Mouse (Mus musculus): Measurements from ENCODE around the gene Cdan1. TPM values are rescaled to one million over a fixed set of nuclear protein-coding genes. Genes with fewer than 3 reads are reported as not detected.

Gene Cdan1
- total and polyA plus RNA-seq, 2 experiments from 2014 or later: 2.7 to 20.2 TPM

DNA sequence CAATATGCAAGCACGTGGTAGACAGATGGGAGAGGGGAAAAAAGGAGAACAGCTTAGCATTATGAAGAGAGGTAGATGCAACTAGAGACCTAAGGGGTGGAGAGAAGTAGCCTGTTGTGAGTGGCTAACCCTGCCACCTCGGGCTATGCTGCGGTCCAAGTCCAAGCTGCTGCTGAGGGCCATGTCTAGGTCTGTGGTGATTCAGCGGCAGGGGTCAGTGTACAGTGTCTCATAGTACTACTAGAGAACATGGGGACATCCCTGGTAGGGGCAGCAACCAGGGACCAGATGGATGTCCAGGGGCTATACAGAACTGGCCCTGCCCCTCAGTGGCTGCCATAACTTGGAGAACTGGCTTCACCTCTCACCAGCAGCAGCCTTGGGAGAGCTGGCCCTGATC lies 14.8 kb downstream of the Cdan1 start:
- H3K27me3 ChIP-seq (ENCODE audit: control insufficient read depth, insufficient read depth, low read length): no peaks in the 10 kb centered on the region
- 91% methylated on average over 4 of the region's 4 CpGs for WGBS
- no peak overlapping the region for H3K27ac ChIP-seq (ENCODE audit: low read depth)
- H3K4me2 ChIP-seq (ENCODE audit: low read depth, low read length): no peak overlapping the region
- peaks cover 4% of the 10 kb centered on the region; the same call in 1 of the 2 replicates for H3K9me3 ChIP-seq (replicated peaks; ENCODE audit: control insufficient read depth, low read length)
- no peak for TF ChIP-seq CTCF (IDR thresholded peaks at IDR 0.05; ENCODE audit: low read depth)
- no peak for TF ChIP-seq EP300 (IDR thresholded peaks at IDR 0.05; ENCODE audit: low read depth)
- no peak overlapping the region for H3K9ac ChIP-seq (replicated peaks; ENCODE audit: low read depth, low read length)
- DNase-seq (ENCODE audit: low spot score): no peak
- no peak for ATAC-seq (ENCODE audit: insufficient read depth, low read depth)
- H3K36me3 ChIP-seq (replicated peaks; ENCODE audit: control insufficient read depth, insufficient read depth, low read length): no peaks in the 10 kb centered on the region
- no peaks in the 10 kb centered on the region for H3K4me1 ChIP-seq (ENCODE audit: control insufficient read depth, insufficient read depth)
- H3K4me3 ChIP-seq (ENCODE audit: low read depth, low read length): no peak overlapping the region

DNA sequence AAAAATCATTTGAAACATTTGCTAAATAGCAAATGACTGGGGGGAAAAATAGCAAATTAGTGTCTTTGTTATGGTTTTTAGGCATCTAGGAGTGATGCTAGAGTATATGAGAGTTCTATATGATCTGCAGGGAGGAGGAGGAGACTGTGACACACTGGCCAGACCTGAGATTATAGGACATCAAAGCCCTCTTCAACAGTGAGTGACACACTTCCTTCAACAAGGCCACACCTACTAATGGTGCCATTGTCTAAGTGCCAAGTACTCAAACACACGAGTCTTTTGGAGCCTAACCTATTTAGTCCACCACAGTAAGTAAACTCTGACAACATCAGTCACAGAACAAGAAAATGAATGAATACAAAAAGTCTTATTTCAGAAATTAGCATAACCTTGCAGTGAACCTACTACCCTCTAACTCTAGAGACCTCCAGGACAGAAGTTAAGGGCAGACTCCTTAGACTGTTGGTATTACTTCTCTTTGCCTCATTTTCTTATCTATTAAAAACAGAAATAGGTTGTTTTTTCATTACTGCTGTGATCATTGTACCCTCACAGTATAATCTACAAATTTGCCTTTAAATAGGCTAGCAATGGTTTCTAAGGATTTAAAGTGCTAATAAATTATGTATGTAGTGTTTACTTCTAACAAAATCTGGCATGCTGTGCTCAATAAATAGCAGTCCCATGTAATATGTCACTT lies 22.8 kb downstream of the Cdan1 start:
- 29% methylated on average over 1 of the region's 1 CpGs for WGBS
- H3K36me3 ChIP-seq (replicated peaks; ENCODE audit: control insufficient read depth, insufficient read depth, low read length): no peaks in the 10 kb centered on the region
- H3K27me3 ChIP-seq (ENCODE audit: control insufficient read depth, insufficient read depth, low read length): no peaks in the 10 kb centered on the region
- H3K4me2 ChIP-seq (ENCODE audit: low read depth, low read length): no peak overlapping the region
- DNase-seq (ENCODE audit: low spot score) (no peak), ATAC-seq (ENCODE audit: insufficient read depth, low read depth) (no peak)
- H3K27ac ChIP-seq (ENCODE audit: low read depth): no peak overlapping the region
- no peaks in the 10 kb centered on the region for H3K4me1 ChIP-seq (ENCODE audit: control insufficient read depth, insufficient read depth)
- TF ChIP-seq CTCF (IDR thresholded peaks at IDR 0.05; ENCODE audit: low read depth) (no peak), EP300 (IDR thresholded peaks at IDR 0.05; ENCODE audit: low read depth) (no peak)
- no peak overlapping the region for H3K4me3 ChIP-seq (ENCODE audit: low read depth, low read length)
- H3K9ac ChIP-seq (replicated peaks; ENCODE audit: low read depth, low read length): no peak overlapping the region
- H3K9me3 ChIP-seq (replicated peaks; ENCODE audit: control insufficient read depth, low read length): no peaks in the 10 kb centered on the region

DNA sequence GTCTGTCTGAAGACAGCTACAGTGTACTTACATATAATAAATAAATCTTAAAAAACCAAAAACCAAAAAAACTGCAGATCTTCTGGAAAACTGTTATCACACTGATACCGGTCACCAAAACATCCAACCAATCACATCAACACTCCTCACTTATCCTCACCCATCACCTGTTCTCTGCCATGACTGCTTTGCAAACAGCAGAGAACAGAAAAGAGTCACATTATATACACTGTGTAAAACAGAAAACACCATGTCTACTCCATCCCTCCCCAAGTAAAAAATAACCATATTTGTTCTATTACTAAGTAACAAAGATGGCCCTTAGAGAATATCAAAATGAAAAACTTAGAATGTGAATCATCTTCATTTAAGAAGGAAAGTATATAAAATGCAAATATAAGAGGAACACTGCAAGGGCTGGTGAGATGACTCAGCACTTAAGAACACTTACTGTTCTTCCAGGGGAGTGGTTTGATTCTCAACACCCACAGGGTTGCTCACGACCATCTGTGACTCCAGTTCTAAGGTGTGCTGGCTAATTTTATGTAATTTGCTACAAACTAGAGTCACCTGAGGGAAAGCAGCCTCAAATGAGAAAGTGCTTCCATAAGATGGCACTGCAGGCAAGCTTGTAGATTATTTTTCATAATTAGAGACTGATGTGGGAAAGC lies 79.5 kb downstream of the Cdan1 start:
- peaks cover 3% of the 10 kb centered on the region; the same call in 1 of the 2 replicates for H3K36me3 ChIP-seq (replicated peaks; ENCODE audit: control insufficient read depth, insufficient read depth, low read length)
- TF ChIP-seq CTCF (IDR thresholded peaks at IDR 0.05; ENCODE audit: low read depth) (0 out of 2 replicates have a peak, but pooled peaks have one; percentile 2), EP300 (IDR thresholded peaks at IDR 0.05; ENCODE audit: low read depth) (no peak)
- H3K27me3 ChIP-seq (ENCODE audit: control insufficient read depth, insufficient read depth, low read length): no peaks in the 10 kb centered on the region
- no peak overlapping the region for H3K4me3 ChIP-seq (ENCODE audit: low read depth, low read length)
- no peak overlapping the region for H3K27ac ChIP-seq (ENCODE audit: low read depth)
- no peak overlapping the region for H3K9ac ChIP-seq (replicated peaks; ENCODE audit: low read depth, low read length)
- H3K9me3 ChIP-seq (replicated peaks; ENCODE audit: control insufficient read depth, low read length): no peaks in the 10 kb centered on the region
- H3K4me1 ChIP-seq (ENCODE audit: control insufficient read depth, insufficient read depth): no peaks in the 10 kb centered on the region
- H3K4me2 ChIP-seq (ENCODE audit: low read depth, low read length): no peak overlapping the region
- WGBS: 88% methylated on average over 2 of the region's 2 CpGs
- DNase-seq (ENCODE audit: low spot score) (no peak), ATAC-seq (ENCODE audit: insufficient read depth, low read depth) (no peak)

DNA sequence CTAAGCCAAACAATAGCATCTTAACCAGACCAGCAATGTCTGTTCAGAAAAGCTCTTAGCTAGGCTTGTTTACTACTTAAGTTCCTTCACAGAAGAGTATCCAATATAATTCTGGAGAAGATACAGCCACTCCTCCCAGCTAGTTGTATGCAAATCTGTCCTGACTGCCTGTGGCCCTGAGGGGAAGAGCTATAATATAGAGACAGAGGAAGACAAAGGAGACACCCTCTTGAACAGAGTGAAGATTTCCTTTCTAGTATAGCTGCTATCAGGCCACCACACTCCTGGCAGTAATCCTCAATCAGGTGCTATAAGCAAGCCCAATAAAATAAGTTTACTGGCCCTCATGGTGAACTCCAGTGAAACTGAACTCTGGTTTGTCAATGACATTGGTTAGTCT lies 88.0 kb downstream of the Cdan1 start:
- no peaks in the 10 kb centered on the region for H3K9me3 ChIP-seq (replicated peaks; ENCODE audit: control insufficient read depth, low read length)
- H3K4me1 ChIP-seq (ENCODE audit: control insufficient read depth, insufficient read depth): no peaks in the 10 kb centered on the region
- H3K36me3 ChIP-seq (replicated peaks; ENCODE audit: control insufficient read depth, insufficient read depth, low read length): peaks cover 11% of the 10 kb centered on the region
- no peak for DNase-seq (ENCODE audit: low spot score)
- H3K4me2 ChIP-seq (ENCODE audit: low read depth, low read length): no peak overlapping the region
- H3K27ac ChIP-seq (ENCODE audit: low read depth): no peak overlapping the region
- H3K4me3 ChIP-seq (ENCODE audit: low read depth, low read length): no peak overlapping the region
- TF ChIP-seq CTCF (IDR thresholded peaks at IDR 0.05; ENCODE audit: low read depth) (no peak), EP300 (IDR thresholded peaks at IDR 0.05; ENCODE audit: low read depth) (no peak)
- no peak overlapping the region for H3K9ac ChIP-seq (replicated peaks; ENCODE audit: low read depth, low read length)
- H3K27me3 ChIP-seq (ENCODE audit: control insufficient read depth, insufficient read depth, low read length): no peaks in the 10 kb centered on the region
- ATAC-seq (ENCODE audit: insufficient read depth, low read depth): no peak

DNA sequence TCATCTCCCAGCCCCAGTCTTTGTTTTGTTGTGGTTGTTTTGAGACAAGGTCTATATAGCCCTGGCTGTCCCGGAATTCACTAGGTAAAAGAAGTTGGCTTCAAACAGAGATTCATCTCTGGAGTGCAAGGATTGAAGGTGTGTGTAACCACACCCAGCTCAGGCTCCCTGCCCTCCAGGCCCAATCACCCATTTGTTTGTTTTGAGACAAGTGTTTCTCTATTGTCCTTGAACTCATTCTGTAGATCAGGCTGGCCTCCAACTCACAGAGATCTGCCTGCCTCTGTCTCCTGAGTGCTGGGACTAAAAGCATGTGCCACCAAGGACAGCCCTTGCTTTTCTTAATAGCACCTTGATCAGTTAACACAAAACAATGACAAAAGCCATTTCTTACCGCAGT lies 101.9 kb downstream of the Cdan1 start:
- TF ChIP-seq CTCF (IDR thresholded peaks at IDR 0.05; ENCODE audit: low read depth): no peak
- TF ChIP-seq EP300 (IDR thresholded peaks at IDR 0.05; ENCODE audit: low read depth): no peak
- Histone ChIP-seq H3K27me3 (ENCODE audit: control insufficient read depth, insufficient read depth, low read length) (no peaks in the 10 kb centered on the region), H3K4me3 (ENCODE audit: low read depth, low read length) (no peak overlapping the region), H3K9me3 (replicated peaks; ENCODE audit: control insufficient read depth, low read length) (no peaks in the 10 kb centered on the region), H3K4me1 (ENCODE audit: control insufficient read depth, insufficient read depth) (no peaks in the 10 kb centered on the region), H3K36me3 (replicated peaks; ENCODE audit: control insufficient read depth, insufficient read depth, low read length) (peaks cover 34% of the 10 kb centered on the region), H3K4me2 (ENCODE audit: low read depth, low read length) (no peak overlapping the region), H3K9ac (replicated peaks; ENCODE audit: low read depth, low read length) (no peak overlapping the region), H3K27ac (ENCODE audit: low read depth) (no peak overlapping the region)
- DNase-seq (ENCODE audit: low spot score): no peak
- 88% methylated on average over 2 of the region's 2 CpGs for WGBS
- no peak for ATAC-seq (ENCODE audit: insufficient read depth, low read depth)

Data from heart, postnatal 0 days (tissue).